Mouse (Mus musculus) liver, postnatal 0 days (tissue): ENCODE data around the gene Gabrb3.

Experiments used
- CTCF ChIP-seq: sonication (generic); IDR thresholded peaks from 2 replicates; pipeline ENCODE4 v1.5.1; 2016; ENCODE audit warnings: antibody characterized with exemption, low read depth
- EP300 ChIP-seq: IDR thresholded peaks from 2 replicates; pipeline ENCODE4 v1.6.1; 2016; ENCODE audit warnings: antibody characterized with exemption, low read depth, mild to moderate bottlenecking

GRCm38 (mm10) chr7:57508860-57509632 is 89.6 kb downstream of the Gabrb3 start:
- TF ChIP-seq CTCF (no peak), EP300 (no peak)
